Mouse (Mus musculus) thymus, postnatal 0 days (tissue): ENCODE results near the gene Fam240a. TPM values are rescaled to one million over a fixed set of nuclear protein-coding genes. Genes with fewer than 3 reads are reported as not detected.
A peak's percentile ranks its signal among the peaks of the same experiment; 100 is the strongest.

Source experiments
- DNase-seq: peaks from one replicate; pipeline ENCODE4 v3.0.0-alpha.2; 2015; ENCODE audit warnings: low spot score
- polyA plus RNA-seq: library from polyadenylated mRNA; unstranded; fragments of >200 nt; fragmentation: Nextera tagmentation; extraction: Ambion mirVana; gene quantifications from 2 replicates; pipeline ENCODE4 v1.2.1, GENCODE M21; 2015

Fam240a gene
- polyA plus RNA-seq = 0.67 and 0.82 TPM in 2 replicates

DNA sequence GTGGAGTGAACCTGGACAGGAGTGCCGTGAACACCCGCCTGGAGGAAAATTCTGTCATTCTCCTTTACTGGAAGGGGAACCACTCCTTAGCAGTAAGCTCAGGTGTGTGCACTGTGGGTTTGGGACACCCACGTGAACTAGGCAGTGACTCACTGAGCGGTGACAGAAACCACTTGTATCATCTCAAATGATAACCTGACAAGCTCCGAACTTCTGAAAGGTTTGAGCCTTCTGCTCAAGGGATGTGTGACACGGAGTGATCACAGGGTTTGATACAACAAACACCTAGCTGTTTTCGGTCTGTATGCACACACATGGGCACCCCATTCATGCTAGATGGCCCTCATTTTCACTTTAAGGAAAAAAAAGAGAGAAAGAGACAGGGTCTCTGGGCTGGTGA lies at the start of gene Fam240a:
Gene Fam240a (minus strand): TSS at position 76 of the 400 bp plus-strand sequence.
- DNase-seq = no peak

DNA sequence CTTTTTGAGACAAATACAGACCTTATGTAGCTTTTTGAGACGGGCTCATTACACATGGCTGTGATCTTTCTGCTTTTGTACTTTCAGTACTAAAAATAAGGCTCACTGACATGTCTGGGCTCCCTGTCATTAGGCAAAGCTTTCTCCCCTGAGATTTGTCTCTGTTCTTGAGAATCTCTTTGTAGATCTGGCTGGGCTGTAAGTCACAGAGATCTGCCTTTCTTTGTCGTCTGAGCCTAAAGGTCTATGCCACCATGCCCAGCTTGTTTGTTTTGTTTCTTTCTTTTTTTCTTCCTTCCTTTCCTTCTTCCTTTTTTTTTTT lies 49.2 kb upstream of the Fam240a start:
- no peak for DNase-seq

GRCm38 (mm10) chr9:110965062-110965909 lies 48.6 kb upstream of the Fam240a start:
- peak; percentile 38 for DNase-seq

DNA sequence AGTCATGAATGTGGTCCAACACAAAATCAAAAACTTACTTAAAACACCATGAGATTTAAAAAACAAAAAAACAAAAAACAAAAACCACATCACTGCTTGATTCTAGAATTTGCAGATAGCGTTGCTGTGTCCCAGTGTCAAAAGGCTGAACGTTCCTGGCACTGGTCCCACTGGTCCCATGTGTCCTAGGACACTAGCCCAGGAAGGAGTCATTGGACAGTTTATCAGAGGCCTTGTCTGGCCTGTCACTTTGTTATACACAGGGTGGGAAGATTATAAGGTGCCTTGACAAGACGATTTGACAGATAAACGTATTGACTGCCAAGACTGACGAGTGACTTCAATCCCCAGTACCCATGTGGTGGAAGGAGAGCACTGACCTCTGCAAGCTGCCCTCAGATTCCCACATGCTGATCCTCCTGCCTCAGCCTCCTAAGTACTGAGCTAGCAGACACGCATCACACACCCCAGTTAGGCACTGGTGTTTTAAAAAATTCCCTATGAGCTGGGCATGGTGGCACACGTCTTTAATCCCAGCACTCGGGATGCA lies 47.0 kb upstream of the Fam240a start:
- no peak for DNase-seq

- DNase-seq = no peak
These were observed 44.7 kb upstream of the Fam240a start for GRCm38 (mm10) chr9:110961386-110961785.

- DNase-seq = no peak
These were observed 43.8 kb upstream of the Fam240a start for GRCm38 (mm10) chr9:110960230-110961149.

GRCm38 (mm10) chr9:110959669-110960068 lies 43.0 kb upstream of the Fam240a start:
- no peak for DNase-seq

DNA sequence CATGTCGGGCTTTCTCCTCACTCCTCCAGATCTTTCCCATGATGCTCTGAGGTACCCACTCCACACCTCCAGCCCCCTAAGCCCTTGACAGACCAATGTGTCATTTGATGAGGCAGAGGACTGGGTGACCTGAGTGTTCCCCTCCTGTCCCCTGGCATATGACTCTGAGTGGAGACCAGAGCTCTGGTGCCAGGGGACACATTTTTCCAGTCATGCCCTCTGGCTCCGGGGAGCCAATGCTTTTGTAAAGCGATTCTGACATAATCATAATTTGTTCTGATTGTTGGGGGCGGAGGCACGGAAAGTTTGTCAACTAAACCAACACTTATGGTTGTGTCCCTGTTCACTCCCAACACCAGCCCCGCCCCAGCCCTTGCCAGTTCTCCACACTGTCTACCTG lies 39.3 kb upstream of the Fam240a start:
- DNase-seq = no peak

DNA sequence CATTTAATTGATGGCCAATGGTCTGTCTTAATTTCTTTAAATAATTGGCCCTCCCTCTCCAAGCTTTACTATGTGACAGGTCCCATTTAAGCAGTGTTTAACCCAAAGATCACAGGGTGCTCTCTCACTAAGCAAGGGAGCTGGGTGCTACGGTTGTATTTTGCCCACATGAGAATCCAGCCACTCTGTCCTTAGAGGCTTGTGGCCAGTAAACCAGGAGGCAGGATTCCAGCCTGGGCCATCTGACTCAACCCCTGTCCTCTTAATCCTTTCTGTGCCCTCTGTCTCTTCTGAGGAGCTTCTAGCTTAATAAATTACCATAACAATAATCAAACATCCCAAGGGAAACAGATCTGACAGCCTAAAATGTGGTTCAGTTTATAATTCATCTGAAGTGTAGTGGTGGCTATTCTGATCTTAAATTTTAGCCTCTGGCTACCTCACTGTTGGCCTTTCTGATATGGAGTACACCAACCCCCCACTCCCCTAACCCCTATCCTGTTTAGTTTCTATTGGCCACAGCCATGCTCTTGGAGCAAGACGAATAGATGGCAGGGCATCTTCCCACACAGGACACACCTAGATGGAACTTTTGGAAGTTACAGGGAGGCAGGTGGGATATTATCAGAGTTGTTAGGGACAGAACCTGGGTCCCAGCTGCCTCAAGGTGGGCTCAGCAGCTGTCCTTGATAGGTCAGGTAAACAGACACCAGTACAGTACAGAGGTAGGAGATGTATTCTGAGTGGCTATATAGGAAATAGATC lies 38.2 kb upstream of the Fam240a start:
- no peak for DNase-seq

GRCm38 (mm10) chr9:110953550-110954461 lies 37.1 kb upstream of the Fam240a start:
- peak; percentile 68 for DNase-seq

- no peak for DNase-seq
These were observed 36.4 kb upstream of the Fam240a start for GRCm38 (mm10) chr9:110952931-110953549.

DNA sequence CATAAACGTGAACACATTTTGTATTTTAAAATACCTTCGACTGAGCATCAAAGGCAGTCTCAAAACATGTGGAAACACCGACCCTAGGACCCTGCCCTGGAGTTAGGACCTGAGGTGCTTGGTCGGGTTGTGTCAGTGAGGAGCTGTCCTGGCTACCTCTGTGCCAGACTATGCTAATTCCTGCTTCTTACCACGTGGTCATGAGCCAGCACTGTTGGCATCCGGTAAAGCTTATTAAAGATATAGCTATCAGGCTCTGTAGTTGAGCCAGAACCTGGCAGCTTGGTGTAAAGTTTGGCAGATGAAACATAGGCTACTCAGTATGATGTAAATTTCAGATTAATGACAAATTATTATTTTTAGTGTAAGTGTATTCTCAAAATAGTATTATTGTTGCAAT lies 35.7 kb upstream of the Fam240a start:
- no peak for DNase-seq

DNA sequence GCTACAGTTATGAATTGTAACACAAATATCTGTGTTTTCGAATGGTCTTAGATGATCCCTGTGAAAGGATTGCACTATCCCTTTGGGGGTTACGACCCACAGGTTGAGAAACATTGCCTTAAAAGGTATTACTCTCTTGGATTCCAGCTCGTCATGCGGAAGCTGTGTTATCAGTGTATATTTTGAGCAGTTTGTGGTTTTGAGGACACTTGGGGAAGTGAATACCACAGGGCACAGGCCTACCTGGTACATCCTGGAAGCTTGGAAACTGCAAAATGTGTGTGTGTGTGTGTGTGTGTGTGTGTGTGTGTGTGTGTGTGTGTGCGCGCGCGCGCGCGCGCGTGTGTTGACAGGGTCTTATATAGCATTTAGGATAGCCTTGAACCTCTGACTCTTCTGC lies 35.2 kb upstream of the Fam240a start:
- no peak for DNase-seq

- no peak for DNase-seq
These were observed 34.7 kb upstream of the Fam240a start, which contains the start of gene Lrrc2 for GRCm38 (mm10) chr9:110951397-110951796. Gene Lrrc2 (plus strand): TSS chr9:110951545.

- no peak for DNase-seq
These were observed 33.4 kb upstream of the Fam240a start for GRCm38 (mm10) chr9:110950109-110950508.

GRCm38 (mm10) chr9:110948813-110949310 lies 32.2 kb upstream of the Fam240a start:
- DNase-seq = no peak

DNA sequence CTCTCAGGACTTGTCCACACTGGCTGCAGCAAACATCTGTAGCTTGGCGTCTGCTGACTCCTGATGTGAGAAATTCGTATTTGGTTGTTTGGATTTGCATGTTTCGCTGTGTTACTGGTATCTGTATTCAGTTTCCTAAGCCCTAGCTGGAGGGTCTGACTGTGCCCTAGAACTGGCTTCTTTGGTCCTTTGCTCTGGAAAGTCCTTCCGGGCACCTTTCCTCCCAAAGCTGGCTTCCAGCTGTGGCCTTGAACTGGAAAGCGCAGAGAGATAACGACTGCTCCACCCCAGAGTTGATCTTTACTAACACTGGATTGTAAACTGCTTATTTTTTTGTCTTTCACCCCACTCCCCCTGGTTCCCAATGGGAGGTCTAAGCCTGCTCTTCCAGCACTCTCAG lies 31.2 kb upstream of the Fam240a start:
- no peak for DNase-seq

GRCm38 (mm10) chr9:110947261-110947661 lies 30.6 kb upstream of the Fam240a start:
- DNase-seq = no peak

GRCm38 (mm10) chr9:110946548-110947044 lies 29.9 kb upstream of the Fam240a start:
- peak; percentile 77 for DNase-seq
